Mouse (Mus musculus) heart, embryonic 14.5 days (tissue): ENCODE results near the gene Pcdh20. TPM values are rescaled to one million over a fixed set of nuclear protein-coding genes. Genes with fewer than 3 reads are reported as not detected.

Source experiments
- ATAC-seq: fragments of 200-750 bp; cut with Nextera tagmentation; 2 replicates; pipeline ENCODE4 v1.8.0; 2017; ENCODE audit warnings: low read depth, moderate TSS enrichment; ENCODE audit not compliant: insufficient number of reproducible peaks, insufficient read depth, low FRiP score
- H3K27ac ChIP-seq, 2 experiments: fragments of 200-500 bp in 1 of 2; fragments of 300-500 bp in 1 of 2; sonication (generic) in 1 of 2; replicated peaks in 1 of 2; 2 replicates each; pipeline ENCODE4 v1.5.1; 2012 to 2014; ENCODE audit warnings: low read depth in 2 of 2, low read length in 2 of 2, control low read depth in 1 of 2, mild to moderate bottlenecking in 1 of 2, mixed read lengths in 1 of 2; ENCODE audit not compliant: control insufficient read depth in 1 of 2, insufficient read depth in 1 of 2
- H3K27me3 ChIP-seq: fragments of 300-500 bp; sonication (generic); 2 replicates; pipeline ENCODE4 v1.6.1; 2014; ENCODE audit warnings: mild to moderate bottlenecking, low read length, control low read depth; ENCODE audit not compliant: control insufficient read depth, insufficient read depth
- H3K36me3 ChIP-seq: fragments of 300-500 bp; sonication (generic); 2 replicates; pipeline ENCODE4 v1.6.1; 2014; ENCODE audit warnings: mild to moderate bottlenecking, control low read depth, low read length, mixed read lengths; ENCODE audit not compliant: control insufficient read depth, insufficient read depth
- H3K4me1 ChIP-seq, 2 experiments: fragments of 200-500 bp in 1 of 2; fragments of 300-500 bp in 1 of 2; sonication (generic) in 1 of 2; 2 replicates each; pipeline ENCODE4 v1.6.1; 2012 to 2014; ENCODE audit warnings: low read length in 2 of 2, control low read depth in 1 of 2, mixed read lengths in 1 of 2; ENCODE audit not compliant: control insufficient read depth in 2 of 2, insufficient read depth in 2 of 2
- H3K4me2 ChIP-seq: fragments of 300-500 bp; sonication (generic); 2 replicates; pipeline ENCODE4 v1.6.1; 2014; ENCODE audit warnings: mild to moderate bottlenecking, low read length
- H3K4me3 ChIP-seq, 2 experiments: fragments of 200-500 bp in 1 of 2; fragments of 300-500 bp in 1 of 2; sonication (generic) in 1 of 2; 2 replicates each; pipeline ENCODE4 v1.5.1; 2012 to 2014; ENCODE audit warnings: low read length in 2 of 2, mild to moderate bottlenecking in 2 of 2, control low read depth in 1 of 2, low read depth in 1 of 2, moderate library complexity in 1 of 2; ENCODE audit not compliant: control insufficient read depth in 1 of 2, insufficient read depth in 1 of 2
- H3K9ac ChIP-seq: fragments of 300-500 bp; sonication (generic); 2 replicates; pipeline ENCODE4 v1.6.1; 2014; ENCODE audit warnings: mild to moderate bottlenecking, low read length
- H3K9me3 ChIP-seq: fragments of 300-500 bp; sonication (generic); 2 replicates; pipeline ENCODE4 v1.6.1; 2016; ENCODE audit warnings: low read length, control low read depth; ENCODE audit not compliant: control insufficient read depth
- WGBS: fragments of 180-500 bp; shearing (Covaris S2); extraction: QIAGEN DNeasy Blood & Tissue Kit; methylation state at CpG from one replicate; pipeline ENCODE4 v1.1.7; 2014; 5-methylcytosine and 5-hydroxymethylcytosine counted together
- polyA plus RNA-seq: library from polyadenylated mRNA; unstranded; fragments of >200 nt; fragmentation: Nextera tagmentation; extraction: Ambion mirVana; gene quantifications from 2 replicates; pipeline ENCODE4 v1.2.1, GENCODE M21; 2014

Pcdh20 gene
- 1.0 and 1.5 TPM in 2 replicates for polyA plus RNA-seq

DNA sequence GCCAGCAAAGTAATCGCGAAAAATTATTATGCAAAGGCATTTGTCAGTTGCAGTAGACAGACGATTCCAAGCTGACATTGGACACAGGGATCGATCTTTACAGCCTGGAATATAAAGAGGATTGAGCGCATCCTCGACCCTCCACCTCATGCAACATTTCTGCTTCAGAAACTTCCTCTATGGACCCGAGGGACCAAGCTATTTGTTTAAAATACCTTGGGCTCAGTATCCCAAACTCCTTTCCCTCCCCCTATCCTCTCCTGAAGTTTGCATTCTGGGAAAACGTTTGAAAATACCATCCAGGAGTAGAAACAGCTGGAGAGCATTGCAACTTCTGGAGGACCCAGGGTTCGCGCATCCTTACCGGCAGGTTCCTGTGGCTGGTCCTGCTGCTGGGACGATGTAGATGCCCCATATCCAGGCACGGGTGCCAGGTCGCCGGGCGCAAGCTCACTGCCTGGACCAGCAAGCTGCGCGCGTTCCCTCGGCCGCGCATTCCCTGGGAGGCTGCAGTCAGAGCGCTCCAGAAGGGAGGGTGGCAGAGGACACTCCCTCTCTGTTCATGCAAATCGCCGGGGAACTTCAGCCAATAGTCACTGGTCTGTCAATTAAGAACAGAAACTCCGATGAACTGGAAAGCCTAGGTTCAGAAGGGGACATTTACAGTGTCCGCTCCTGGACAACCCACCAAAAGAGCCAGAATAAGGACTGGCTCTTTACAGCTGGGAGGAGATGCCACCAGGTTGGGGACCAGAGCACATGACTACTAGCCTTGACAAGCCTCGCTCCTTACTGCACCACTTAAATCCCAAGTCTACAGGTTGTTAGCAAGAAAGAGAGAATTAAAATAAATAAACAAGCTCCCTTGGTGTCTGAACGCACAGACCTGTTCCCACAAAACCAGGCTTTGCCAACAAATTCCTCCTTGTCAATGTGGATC lies at the start of gene Pcdh20:
Gene Pcdh20 (minus strand): TSS at position 902 of the 940 bp plus-strand sequence.
- H3K9ac ChIP-seq, result peak within 1 kb of the TSS; percentile 0; the same call in 1 of the 2 replicates
- peaks cover 22% of the 10 kb centered on the region; the same call in 1 of the 2 replicates for H3K27me3 ChIP-seq

DNA sequence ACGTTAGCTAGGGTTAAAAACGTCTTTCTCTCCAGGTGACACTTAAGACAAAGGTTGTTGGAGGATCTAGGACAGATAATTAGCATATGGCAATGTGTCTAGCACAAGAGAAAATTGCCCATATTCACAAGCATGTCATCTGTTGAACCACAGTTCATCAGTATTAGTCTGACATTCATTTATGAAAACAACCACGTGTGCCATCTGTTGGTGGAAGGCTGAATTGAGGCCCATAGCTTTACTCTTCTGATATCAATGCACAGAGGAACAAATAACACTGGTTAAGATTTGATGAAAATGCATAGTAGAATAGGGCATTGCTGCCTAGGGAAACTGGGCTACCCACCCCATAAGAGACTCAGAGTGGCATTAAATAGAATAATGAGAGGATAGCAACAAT lies 8.7 kb upstream of the Pcdh20 start:
- Histone ChIP-seq H3K36me3 (no peaks in the 10 kb centered on the region), H3K4me3 (no peak overlapping the region), H3K27me3 (no peaks in the 10 kb centered on the region), H3K9me3 (no peaks in the 10 kb centered on the region), H3K4me2 (no peak overlapping the region), H3K4me1 (no peaks in the 10 kb centered on the region), H3K27ac (no peak overlapping the region), H3K9ac (no peak overlapping the region)
- no peak for ATAC-seq
- WGBS, result 46% methylated on average over 3 of the region's 3 CpGs

More for the DNA sequence above, at the start of gene Pcdh20:
- H3K27ac ChIP-seq, result no peak within 1 kb of the TSS
- peaks cover 0 to 5% of the 10 kb centered on the region in 2 experiments; a peak in 3 of 4 replicates for H3K4me1 ChIP-seq
- H3K36me3 ChIP-seq, result no peaks in the 10 kb centered on the region
- H3K4me3 ChIP-seq, result peak within 1 kb of the TSS; percentile 50 to 56
- H3K9me3 ChIP-seq, result no peaks in the 10 kb centered on the region
- H3K4me2 ChIP-seq, result peak within 1 kb of the TSS; percentile 88
- 2% methylated on average over 29 of the region's 29 CpGs for whole genome bisulfite sequencing
- peak; percentile 66; the same call in 1 of the 2 replicates for ATAC-seq

DNA sequence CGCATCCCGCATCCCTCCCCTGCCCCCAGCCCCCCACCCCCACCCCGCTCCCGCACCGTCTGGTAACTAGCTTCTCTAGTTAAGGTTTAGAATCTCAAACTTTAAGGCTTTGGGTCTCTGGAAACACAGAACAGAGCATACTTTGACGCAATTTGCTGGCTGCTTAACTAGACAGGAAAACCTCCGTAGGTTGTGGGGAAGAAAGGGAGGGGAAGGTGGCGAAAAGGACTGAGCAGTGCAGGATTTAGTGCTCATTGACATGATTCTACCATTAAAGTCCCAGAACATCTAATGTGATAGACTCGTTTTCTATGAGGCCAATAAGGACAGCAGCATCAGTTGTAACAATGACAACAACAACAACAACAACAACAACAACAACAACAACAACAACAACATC lies 1.2 kb downstream of the Pcdh20 start:
- WGBS, result 4% methylated on average over 9 of the region's 9 CpGs
- no peaks in the 10 kb centered on the region for H3K9me3 ChIP-seq
- peaks cover 22% of the 10 kb centered on the region; the same call in 1 of the 2 replicates for H3K27me3 ChIP-seq
- no peaks in the 10 kb centered on the region for H3K36me3 ChIP-seq
- peaks cover 0 to 5% of the 10 kb centered on the region in 2 experiments; a peak in 3 of 4 replicates for H3K4me1 ChIP-seq
- H3K9ac ChIP-seq, result peak overlapping the region; percentile 0; the same call in 1 of the 2 replicates
- H3K27ac ChIP-seq, result no peak overlapping the region
- H3K4me2 ChIP-seq, result peak overlapping the region; percentile 88
- H3K4me3 ChIP-seq, result peak overlapping the region in 1 of 2 experiments; percentile 50; a peak in 3 of 4 replicates
- no peak for ATAC-seq

DNA sequence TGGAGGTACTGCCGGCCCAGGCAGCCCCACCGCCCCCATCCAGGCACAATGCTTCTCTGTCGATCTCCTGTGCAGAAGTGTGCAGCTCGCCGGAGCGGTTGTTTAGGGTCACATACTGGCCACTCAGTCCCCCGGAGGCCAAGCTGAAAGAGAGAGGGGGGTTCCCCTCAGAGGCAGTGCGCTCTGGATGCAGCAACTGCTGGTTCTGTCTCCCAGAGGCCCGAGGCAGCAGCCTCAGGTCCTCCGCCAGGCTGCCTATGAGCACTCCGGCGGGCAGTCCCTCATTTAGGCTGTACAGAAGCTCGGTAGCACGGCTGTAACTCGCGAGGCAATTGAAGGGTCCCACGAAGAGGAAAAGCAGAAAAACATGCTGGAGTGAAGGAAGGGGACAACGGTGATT lies 1.8 kb downstream of the Pcdh20 start:
- WGBS, result 2% methylated on average over 18 of the region's 18 CpGs
- no peaks in the 10 kb centered on the region for H3K9me3 ChIP-seq
- H3K4me3 ChIP-seq, result peak overlapping the region; percentile 34 to 50
- peak overlapping the region; percentile 88 for H3K4me2 ChIP-seq
- H3K9ac ChIP-seq, result peak overlapping the region; percentile 0; the same call in 1 of the 2 replicates
- H3K36me3 ChIP-seq, result no peaks in the 10 kb centered on the region
- peaks cover 22% of the 10 kb centered on the region; the same call in 1 of the 2 replicates for H3K27me3 ChIP-seq
- H3K4me1 ChIP-seq, result peaks cover 0 to 5% of the 10 kb centered on the region in 2 experiments; a peak in 3 of 4 replicates
- ATAC-seq, result no peak
- no peak overlapping the region for H3K27ac ChIP-seq

DNA sequence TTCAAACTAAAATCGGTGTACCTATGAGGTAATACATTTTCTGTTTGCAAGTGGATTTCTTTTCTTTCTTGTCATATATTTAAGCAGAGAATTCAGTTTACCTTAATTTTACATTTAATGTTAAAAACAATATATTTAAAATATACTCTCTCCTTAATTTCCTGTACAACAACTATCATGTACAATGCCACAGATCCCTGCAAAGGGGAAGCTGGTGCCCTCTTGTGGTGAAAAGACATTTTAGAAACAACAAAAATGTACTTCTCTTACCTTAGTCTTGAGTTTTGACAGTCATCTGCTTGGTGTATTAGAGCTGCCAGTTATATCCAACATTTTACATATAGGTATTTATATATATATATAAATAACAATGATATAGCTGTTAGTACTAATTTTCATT lies 4.8 kb downstream of the Pcdh20 start:
- Histone ChIP-seq H3K9ac (no peak overlapping the region), H3K36me3 (no peaks in the 10 kb centered on the region), H3K4me3 (no peak overlapping the region), H3K9me3 (no peaks in the 10 kb centered on the region), H3K27ac (no peak overlapping the region), H3K4me2 (no peak overlapping the region), H3K27me3 (peaks cover 22% of the 10 kb centered on the region; the same call in 1 of the 2 replicates), H3K4me1 (peaks cover 0 to 5% of the 10 kb centered on the region in 2 experiments; a peak in 3 of 4 replicates)
- no peak for ATAC-seq
- 82% methylated on average over 1 of the region's 1 CpGs for WGBS

DNA sequence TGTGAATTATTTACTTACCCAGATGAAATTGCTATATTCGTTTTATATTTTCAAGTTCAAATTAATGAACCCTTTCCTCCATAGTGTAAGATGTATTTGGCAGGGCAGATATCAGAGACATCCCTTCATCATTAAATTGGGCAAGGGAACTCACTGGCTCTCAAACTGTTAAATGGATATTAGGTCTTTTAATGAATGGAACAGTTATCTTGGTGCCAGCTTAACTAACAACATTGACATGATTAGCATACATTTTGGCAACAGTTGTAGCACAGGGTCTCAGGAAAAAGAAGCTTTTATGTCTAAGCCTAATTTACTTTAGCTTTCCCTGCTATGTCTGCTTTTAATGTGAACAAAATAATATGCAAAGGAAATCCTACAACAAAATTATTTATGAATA lies 6.8 kb downstream of the Pcdh20 start:
- Histone ChIP-seq H3K9me3 (no peaks in the 10 kb centered on the region), H3K27ac (no peak overlapping the region), H3K27me3 (peaks cover 18% of the 10 kb centered on the region; the same call in 1 of the 2 replicates), H3K4me2 (no peak overlapping the region), H3K36me3 (no peaks in the 10 kb centered on the region), H3K4me1 (peaks cover 0 to 2% of the 10 kb centered on the region in 2 experiments; a peak in 1 of 4 replicates), H3K4me3 (no peak overlapping the region), H3K9ac (no peak overlapping the region)
- ATAC-seq, result no peak
- 50% methylated on average over 1 of the region's 1 CpGs for WGBS

DNA sequence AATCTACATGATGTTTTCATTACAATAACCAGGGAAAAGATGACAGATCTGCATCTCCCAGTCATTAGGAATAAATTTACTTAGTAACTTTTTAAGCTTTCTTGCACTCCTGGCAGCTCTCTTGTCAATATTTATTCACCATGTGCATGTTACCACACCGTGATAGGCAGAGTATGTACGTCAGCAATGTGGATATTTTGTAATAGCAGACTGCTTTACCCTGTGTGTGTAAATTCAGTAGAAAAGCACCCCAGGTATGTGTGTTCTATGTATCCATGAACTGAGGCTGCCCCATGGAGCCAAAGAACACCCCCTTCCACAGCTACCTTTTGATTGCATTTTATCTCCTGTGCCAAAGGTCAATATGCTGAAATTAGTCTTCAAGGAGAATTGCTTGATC lies 7.8 kb downstream of the Pcdh20 start:
- peaks cover 10% of the 10 kb centered on the region; the same call in 1 of the 2 replicates for H3K27me3 ChIP-seq
- no peak overlapping the region for H3K27ac ChIP-seq
- H3K9me3 ChIP-seq, result no peaks in the 10 kb centered on the region
- 68% methylated on average over 2 of the region's 2 CpGs for WGBS
- no peak overlapping the region for H3K4me3 ChIP-seq
- ATAC-seq, result no peak
- H3K9ac ChIP-seq, result no peak overlapping the region
- no peak overlapping the region for H3K4me2 ChIP-seq
- H3K4me1 ChIP-seq, result no peaks in the 10 kb centered on the region
- H3K36me3 ChIP-seq, result no peaks in the 10 kb centered on the region
